Mouse (Mus musculus) intestine, postnatal 0 days (tissue): ENCODE measurements around the gene Fam227b. TPM values are rescaled to one million over a fixed set of nuclear protein-coding genes. Genes with fewer than 3 reads are reported as not detected.

Experiments used
- ATAC-seq: fragments of 200-750 bp; cut with Nextera tagmentation; 2 replicates; pipeline ENCODE4 v1.8.0; 2017; ENCODE audit warnings: mild to moderate bottlenecking, moderate TSS enrichment, moderate library complexity
- H3K27ac ChIP-seq: fragments of 300-500 bp; sonication (generic); 2 replicates; pipeline ENCODE4 v1.5.1; 2014; ENCODE audit warnings: mild to moderate bottlenecking, low read depth, low read length, moderate library complexity
- H3K27me3 ChIP-seq: fragments of 300-500 bp; sonication (generic); replicated peaks from 2 replicates; pipeline ENCODE4 v1.6.1; 2014; ENCODE audit warnings: low read length, mixed read lengths; ENCODE audit not compliant: control insufficient read depth, insufficient read depth
- H3K36me3 ChIP-seq: fragments of 300-500 bp; sonication (generic); 2 replicates; pipeline ENCODE4 v1.6.1; 2014; ENCODE audit warnings: mild to moderate bottlenecking, moderate library complexity; ENCODE audit not compliant: control insufficient read depth, insufficient read depth
- H3K4me1 ChIP-seq: fragments of 300-500 bp; sonication (generic); replicated peaks from 2 replicates; pipeline ENCODE4 v1.6.1; 2014; ENCODE audit warnings: antibody characterized with exemption, low read length, mixed read lengths; ENCODE audit not compliant: control insufficient read depth, insufficient read depth
- H3K4me2 ChIP-seq: fragments of 300-500 bp; sonication (generic); replicated peaks from 2 replicates; pipeline ENCODE4 v1.6.1; 2014; ENCODE audit warnings: low read depth, mild to moderate bottlenecking, moderate library complexity
- H3K4me3 ChIP-seq: fragments of 300-500 bp; sonication (generic); 2 replicates; pipeline ENCODE4 v1.5.1; 2014; ENCODE audit warnings: low read depth, low read length
- H3K9ac ChIP-seq: fragments of 300-500 bp; sonication (generic); 2 replicates; pipeline ENCODE4 v1.6.1; 2014; ENCODE audit warnings: mild to moderate bottlenecking, low read depth, low read length
- H3K9me3 ChIP-seq: fragments of 300-500 bp; sonication (generic); 2 replicates; pipeline ENCODE4 v1.6.1; 2016; ENCODE audit warnings: mixed run types; ENCODE audit not compliant: control insufficient read depth
- CTCF ChIP-seq: sonication (generic); IDR thresholded peaks from 2 replicates; pipeline ENCODE4 v1.5.1; 2016; ENCODE audit warnings: low read depth, mild to moderate bottlenecking, control low read depth, antibody characterized with exemption, moderate library complexity
- WGBS: fragments of 180-500 bp; shearing (Covaris S2); extraction: QIAGEN DNeasy Blood & Tissue Kit; methylation state at CpG from one replicate; pipeline ENCODE4 v1.1.7; 2014; 5-methylcytosine and 5-hydroxymethylcytosine counted together
- polyA plus RNA-seq: library from polyadenylated mRNA; unstranded; fragments of >200 nt; fragmentation: Nextera tagmentation; extraction: Ambion mirVana; gene quantifications from 2 replicates; pipeline ENCODE4 v1.2.1, GENCODE M21; 2015

Gene Fam227b
- polyA plus RNA-seq, 1 experiment from 2014 or later = not detected

DNA sequence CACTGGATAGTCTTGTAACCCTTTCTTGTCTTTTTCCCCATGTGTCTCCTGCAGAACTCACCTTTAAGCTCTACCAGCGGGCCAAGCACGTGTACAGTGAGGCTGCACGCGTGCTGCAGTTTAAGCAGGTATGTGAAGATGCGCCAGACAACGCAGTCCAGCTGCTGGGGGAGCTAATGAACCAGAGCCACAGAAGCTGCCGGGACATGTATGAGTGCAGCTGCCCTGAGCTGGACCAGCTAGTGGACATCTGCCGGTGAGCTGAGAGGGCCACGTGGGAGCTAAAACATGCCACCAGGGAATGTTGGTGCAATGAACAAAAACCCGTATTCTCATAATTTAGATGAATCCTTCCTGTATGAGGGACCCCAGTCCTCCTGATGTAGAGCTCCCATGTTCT, 176.6 kb downstream of the Fam227b start:
- Histone ChIP-seq H3K9me3 (no peaks in the 10 kb centered on the region), H3K27ac (no peak overlapping the region), H3K4me3 (no peak overlapping the region), H3K27me3 (no peaks in the 10 kb centered on the region), H3K36me3 (peaks cover 7% of the 10 kb centered on the region; the same call in 1 of the 2 replicates), H3K4me2 (no peak overlapping the region), H3K4me1 (no peaks in the 10 kb centered on the region), H3K9ac (no peak overlapping the region)
- no peak for TF ChIP-seq CTCF
- WGBS = 94% methylated on average over 10 of the region's 10 CpGs
- no peak for ATAC-seq

DNA sequence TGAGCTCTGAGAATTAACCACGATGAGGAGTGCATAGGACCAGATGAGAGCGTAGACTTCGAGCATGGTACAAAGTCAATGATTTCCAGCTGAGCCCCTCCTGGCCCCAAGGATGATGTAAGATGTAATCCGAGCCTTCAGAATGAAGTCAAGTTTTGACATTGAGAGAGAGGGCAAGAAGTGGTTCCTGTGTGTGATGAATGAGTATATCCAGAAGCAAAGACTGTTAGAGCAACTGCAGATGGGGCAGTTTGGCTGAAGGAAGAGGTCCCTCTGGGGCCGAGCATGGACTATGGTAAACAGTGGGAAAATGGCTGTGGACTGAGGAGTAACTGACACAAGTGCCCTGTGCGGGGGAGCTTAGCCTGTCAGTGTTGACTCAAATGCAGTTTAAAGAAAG, 178.6 kb downstream of the Fam227b start:
- no peaks in the 10 kb centered on the region for H3K4me1 ChIP-seq
- no peaks in the 10 kb centered on the region for H3K27me3 ChIP-seq
- WGBS = 23% methylated on average over 6 of the region's 6 CpGs
- ATAC-seq = peak; percentile 45; the same call in 1 of the 2 replicates
- no peaks in the 10 kb centered on the region for H3K9me3 ChIP-seq
- peaks cover 4% of the 10 kb centered on the region; the same call in 1 of the 2 replicates for H3K36me3 ChIP-seq
- H3K27ac ChIP-seq = no peak overlapping the region
- TF ChIP-seq CTCF = no peak
- H3K4me2 ChIP-seq = no peak overlapping the region
- no peak overlapping the region for H3K9ac ChIP-seq
- H3K4me3 ChIP-seq = no peak overlapping the region

- H3K4me1 ChIP-seq = no peaks in the 10 kb centered on the region
- TF ChIP-seq CTCF = no peak
- H3K9me3 ChIP-seq = no peaks in the 10 kb centered on the region
- no peak overlapping the region for H3K4me2 ChIP-seq
- no peak overlapping the region for H3K9ac ChIP-seq
- no peaks in the 10 kb centered on the region for H3K27me3 ChIP-seq
- ATAC-seq = no peak
- H3K36me3 ChIP-seq = no peaks in the 10 kb centered on the region
- H3K27ac ChIP-seq = no peak overlapping the region
- H3K4me3 ChIP-seq = no peak overlapping the region
- 84% methylated on average over 1 of the region's 1 CpGs for WGBS
These were observed 183.0 kb downstream of the Fam227b start for GRCm38 (mm10) chr2:125968811-125969210.

DNA sequence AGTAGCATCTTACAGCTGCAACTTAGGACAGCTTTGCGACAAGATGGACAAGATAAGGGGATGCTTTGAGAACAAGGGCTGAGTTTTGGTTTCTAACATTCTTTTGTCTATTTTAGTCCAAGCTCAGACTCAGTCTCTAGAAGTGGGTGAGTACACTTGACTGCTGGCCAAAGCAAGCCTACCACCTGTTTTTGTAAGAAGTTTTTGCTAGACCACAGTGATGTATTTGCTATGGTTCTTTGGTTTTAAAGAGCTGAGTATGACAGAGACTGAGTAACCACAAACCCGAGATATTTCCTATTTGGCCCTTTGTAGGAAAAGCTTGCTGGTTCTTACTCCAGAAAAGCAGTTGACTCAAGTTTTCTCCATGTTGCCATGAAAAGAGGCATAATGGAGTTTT, 203.6 kb downstream of the Fam227b start:
- Histone ChIP-seq H3K9me3 (no peaks in the 10 kb centered on the region), H3K27me3 (no peaks in the 10 kb centered on the region), H3K9ac (no peak overlapping the region), H3K4me3 (no peak overlapping the region), H3K36me3 (peaks cover 28% of the 10 kb centered on the region), H3K27ac (no peak overlapping the region), H3K4me1 (no peaks in the 10 kb centered on the region), H3K4me2 (no peak overlapping the region)
- TF ChIP-seq CTCF = no peak
- 94% methylated on average over 2 of the region's 2 CpGs for WGBS
- ATAC-seq = no peak

DNA sequence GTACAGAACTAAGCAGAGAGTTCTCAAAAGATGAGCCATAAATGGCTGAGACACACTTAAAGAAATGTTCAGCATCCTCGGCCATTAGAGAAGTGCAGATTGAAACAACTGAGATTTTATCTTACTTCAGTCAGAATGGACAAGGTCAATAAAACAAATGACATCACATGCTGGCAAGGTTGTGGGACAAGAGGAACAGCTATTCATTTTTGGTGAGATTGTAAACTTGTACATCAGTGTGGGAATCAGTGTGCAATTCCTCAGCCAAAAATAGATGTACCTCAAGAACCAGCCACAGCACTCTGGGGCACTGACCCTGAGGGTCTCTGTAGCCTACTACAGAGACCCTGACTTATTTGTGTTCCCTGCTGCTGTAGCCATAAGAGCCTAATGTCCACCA, 208.5 kb downstream of the Fam227b start:
- H3K9me3 ChIP-seq = no peaks in the 10 kb centered on the region
- H3K4me3 ChIP-seq = no peak overlapping the region
- no peak for ATAC-seq
- H3K27ac ChIP-seq = no peak overlapping the region
- no peak overlapping the region for H3K4me2 ChIP-seq
- peaks cover 25% of the 10 kb centered on the region; the same call in 1 of the 2 replicates for H3K36me3 ChIP-seq
- no peak overlapping the region for H3K9ac ChIP-seq
- no peaks in the 10 kb centered on the region for H3K4me1 ChIP-seq
- no peaks in the 10 kb centered on the region for H3K27me3 ChIP-seq
- 63% methylated on average over 1 of the region's 1 CpGs for WGBS
- no peak for TF ChIP-seq CTCF

- Histone ChIP-seq H3K9me3 (no peaks in the 10 kb centered on the region), H3K36me3 (peaks cover 26% of the 10 kb centered on the region; the same call in 1 of the 2 replicates), H3K4me1 (no peaks in the 10 kb centered on the region), H3K9ac (no peak overlapping the region), H3K4me2 (no peak overlapping the region), H3K4me3 (no peak overlapping the region), H3K27me3 (no peaks in the 10 kb centered on the region), H3K27ac (no peak overlapping the region)
- no peak for ATAC-seq
- WGBS = 79% methylated on average over 6 of the region's 6 CpGs
- no peak for TF ChIP-seq CTCF
These were observed 210.6 kb downstream of the Fam227b start for GRCm38 (mm10) chr2:125941111-125941785.
